Mouse (Mus musculus) stomach, postnatal 0 days (tissue): ENCODE measurements around the gene Tlcd2. TPM values are rescaled to one million over a fixed set of nuclear protein-coding genes. Genes with fewer than 3 reads are reported as not detected.
A peak's percentile ranks its signal among the peaks of the same experiment; 100 is the strongest.
"Not testable (repeated sequence)": the region's sequence is repeated elsewhere in the genome, so short reads cannot be mapped to it uniquely, and the experiment has no call there.

Experiments
- ATAC-seq: fragments of 200-750 bp; cut with Nextera tagmentation; 2 replicates; pipeline ENCODE4 v1.8.0; 2017; ENCODE audit not compliant: low FRiP score, low TSS enrichment
- DNase-seq: peaks from one replicate; pipeline ENCODE4 v3.0.0-alpha.2; 2016; ENCODE audit warnings: low spot score
- H3K27ac ChIP-seq: fragments of 300-500 bp; sonication (generic); replicated peaks from 2 replicates; pipeline ENCODE4 v1.5.1; 2014; ENCODE audit warnings: mild to moderate bottlenecking, control low read depth
- H3K27me3 ChIP-seq: fragments of 300-500 bp; sonication (generic); 2 replicates; pipeline ENCODE4 v1.6.1; 2014; ENCODE audit warnings: low read length; ENCODE audit not compliant: control insufficient read depth, insufficient read depth
- H3K36me3 ChIP-seq: fragments of 300-500 bp; sonication (generic); 2 replicates; pipeline ENCODE4 v1.6.1; 2014; ENCODE audit warnings: low read length, mixed read lengths; ENCODE audit not compliant: control insufficient read depth, insufficient read depth
- H3K4me1 ChIP-seq: fragments of 300-500 bp; sonication (generic); replicated peaks from 2 replicates; pipeline ENCODE4 v1.6.1; 2014; ENCODE audit warnings: antibody characterized with exemption; ENCODE audit not compliant: control insufficient read depth, insufficient read depth
- H3K4me2 ChIP-seq: fragments of 300-500 bp; sonication (generic); replicated peaks from 2 replicates; pipeline ENCODE4 v1.6.1; 2014; ENCODE audit warnings: low read depth, mild to moderate bottlenecking, control low read depth, moderate library complexity
- H3K4me3 ChIP-seq: fragments of 300-500 bp; sonication (generic); 2 replicates; pipeline ENCODE4 v1.5.1; 2014; ENCODE audit warnings: low read depth, low read length, control low read depth
- H3K9ac ChIP-seq: fragments of 300-500 bp; sonication (generic); 2 replicates; pipeline ENCODE4 v1.6.1; 2014; ENCODE audit warnings: mild to moderate bottlenecking, low read length, control low read depth, mixed read lengths
- H3K9me3 ChIP-seq: fragments of 300-500 bp; sonication (generic); 2 replicates; pipeline ENCODE4 v1.6.1; 2016; ENCODE audit warnings: low read length; ENCODE audit not compliant: control insufficient read depth
- CTCF ChIP-seq: IDR thresholded peaks from 2 replicates; pipeline ENCODE4 v1.5.1; 2016; ENCODE audit warnings: antibody characterized with exemption, low read depth, mild to moderate bottlenecking, moderate library complexity
- EP300 ChIP-seq: optimal IDR thresholded peaks from 2 replicates; pipeline ENCODE3; 2016; ENCODE audit warnings: antibody characterized with exemption
- WGBS: fragments of 180-500 bp; shearing (Covaris S2); extraction: QIAGEN DNeasy Blood & Tissue Kit; methylation state at CpG from one replicate; pipeline ENCODE4 v1.1.7; 2014; 5-methylcytosine and 5-hydroxymethylcytosine counted together
- polyA plus RNA-seq: library from polyadenylated mRNA; unstranded; fragments of >200 nt; fragmentation: Nextera tagmentation; extraction: Ambion mirVana; gene quantifications from 2 replicates; pipeline ENCODE4 v1.2.1, GENCODE M21; 2015

Tlcd2 gene
- polyA plus RNA-seq, 1 experiment from 2014 or later = 16.0 TPM

- H3K4me1 ChIP-seq = peaks cover 13% of the 10 kb centered on the region
- H3K9me3 ChIP-seq = no peaks in the 10 kb centered on the region
- TF ChIP-seq CTCF (no peak), EP300 (no peak)
- H3K36me3 ChIP-seq = peaks cover 4% of the 10 kb centered on the region; the same call in 1 of the 2 replicates
- H3K4me3 ChIP-seq = peak overlapping the region; percentile 53; the same call in 1 of the 2 replicates
- peak overlapping the region; percentile 100 for H3K4me2 ChIP-seq
- peak overlapping the region; percentile 71; the same call in 1 of the 2 replicates for H3K9ac ChIP-seq
- no peaks in the 10 kb centered on the region for H3K27me3 ChIP-seq
- WGBS = 63% methylated on average over 10 of the region's 10 CpGs
- no peak for ATAC-seq
- DNase-seq = no peak
- peak overlapping the region; percentile 76 for H3K27ac ChIP-seq
Observed at GRCm38 (mm10) chr11:75455041-75455736, 6.3 kb upstream of the Tlcd2 start.

DNA sequence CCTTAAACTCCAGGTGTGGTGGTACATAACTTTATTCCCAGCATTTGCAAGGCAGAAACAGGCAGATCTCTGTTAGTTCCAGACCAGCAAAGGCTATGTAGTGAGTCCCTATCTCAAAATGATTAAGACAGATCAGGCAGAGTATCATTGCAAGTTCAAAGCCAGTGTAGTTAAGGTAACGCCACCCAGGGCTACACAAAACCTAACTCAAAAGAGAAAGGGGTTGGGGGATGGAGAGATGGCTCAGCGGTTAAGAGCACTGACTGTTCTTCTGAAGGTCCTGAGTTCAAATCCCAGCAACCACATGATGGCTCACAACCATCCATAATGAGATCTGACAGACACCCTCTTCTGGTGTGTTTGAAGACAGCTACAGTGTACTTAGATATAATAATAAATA, 5.5 kb upstream of the Tlcd2 start:
- H3K4me2 ChIP-seq, H3K4me3 ChIP-seq, H3K9ac ChIP-seq, H3K27ac ChIP-seq, H3K36me3 ChIP-seq, DNase-seq, ATAC-seq, H3K27me3 ChIP-seq, H3K9me3 ChIP-seq: not testable (repeated sequence)
- 95% methylated on average over 2 of the region's 2 CpGs for WGBS
- H3K4me1 ChIP-seq = peaks cover 13% of the 10 kb centered on the region

DNA sequence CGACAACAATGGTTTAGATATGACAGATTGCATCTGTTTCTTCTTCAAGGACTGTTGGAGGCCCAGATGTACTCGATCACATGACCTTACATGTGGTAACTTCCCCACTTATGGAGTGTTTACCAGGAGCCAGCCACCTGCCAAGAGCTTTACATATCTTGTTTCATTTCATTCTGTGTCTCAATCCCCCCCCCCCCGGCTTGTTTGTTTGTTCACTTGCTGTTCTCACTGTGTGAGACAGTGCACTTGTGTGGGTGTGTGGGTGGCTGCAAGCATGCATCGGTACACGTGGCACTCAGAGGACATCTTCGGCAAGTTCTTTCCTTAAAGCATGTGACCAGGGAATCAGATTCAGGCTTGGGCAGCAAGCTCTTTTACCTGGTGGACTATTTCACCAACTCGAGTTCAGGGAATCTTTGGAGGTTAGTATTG, 5.1 kb upstream of the Tlcd2 start:
- ATAC-seq = no peak
- peaks cover under 1% of the 10 kb centered on the region; the same call in 1 of the 2 replicates for H3K36me3 ChIP-seq
- TF ChIP-seq CTCF (no peak), EP300 (no peak)
- peaks cover 13% of the 10 kb centered on the region for H3K4me1 ChIP-seq
- no peak overlapping the region for H3K4me2 ChIP-seq
- H3K9me3 ChIP-seq = no peaks in the 10 kb centered on the region
- H3K27ac ChIP-seq = no peak overlapping the region
- DNase-seq = no peak
- no peaks in the 10 kb centered on the region for H3K27me3 ChIP-seq
- 79% methylated on average over 7 of the region's 7 CpGs for WGBS
- no peak overlapping the region for H3K4me3 ChIP-seq
- no peak overlapping the region for H3K9ac ChIP-seq

DNA sequence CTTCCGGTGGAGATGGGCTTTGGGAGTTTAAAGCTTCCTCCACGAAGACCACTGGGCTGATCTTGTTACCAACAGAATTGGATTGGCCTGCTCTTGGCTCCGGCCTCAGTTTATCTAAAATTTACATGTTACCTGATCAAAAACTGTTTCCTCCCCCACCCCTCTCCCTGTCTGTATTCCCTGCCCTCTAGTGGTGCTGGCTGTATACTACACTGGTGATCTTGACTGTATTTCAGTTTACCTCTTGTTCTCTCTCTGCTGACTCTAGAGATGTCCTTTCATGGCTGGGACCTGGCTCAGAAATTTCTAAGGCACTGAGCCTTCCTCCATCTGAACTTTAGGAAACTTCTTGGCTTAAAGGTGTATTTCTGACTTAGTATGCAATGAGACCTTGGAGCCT, 3.3 kb upstream of the Tlcd2 start:
- DNase-seq = peak; percentile 47
- Histone ChIP-seq H3K9ac (no peak overlapping the region), H3K36me3 (no peaks in the 10 kb centered on the region), H3K4me2 (no peak overlapping the region), H3K9me3 (no peaks in the 10 kb centered on the region), H3K27ac (no peak overlapping the region), H3K4me3 (no peak overlapping the region), H3K4me1 (peaks cover 13% of the 10 kb centered on the region), H3K27me3 (no peaks in the 10 kb centered on the region)
- peak; percentile 87 for TF ChIP-seq CTCF
- TF ChIP-seq EP300 = no peak
- ATAC-seq = no peak
- 14% methylated on average over 3 of the region's 3 CpGs for WGBS

DNA sequence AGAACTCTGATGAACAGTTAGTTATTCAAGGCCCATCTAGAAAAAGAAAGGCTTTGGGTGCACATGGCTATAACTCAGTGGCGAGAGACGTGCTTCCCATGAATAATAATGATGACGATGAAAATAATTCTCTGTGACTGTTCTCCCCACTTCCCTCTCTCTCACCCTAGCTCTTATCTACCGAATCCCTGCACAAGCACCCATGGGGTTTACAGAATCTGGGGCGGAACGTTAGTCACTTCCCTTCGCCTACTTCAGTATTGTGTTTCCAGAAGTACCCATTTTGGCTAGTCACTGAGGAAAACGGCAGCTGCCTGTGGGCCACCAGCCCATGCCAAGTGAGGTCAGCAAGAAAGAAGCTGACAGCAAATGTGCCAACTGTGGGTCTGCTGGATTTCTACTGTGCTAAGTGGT, 2.9 kb upstream of the Tlcd2 start:
- Histone ChIP-seq H3K36me3 (no peaks in the 10 kb centered on the region), H3K4me2 (no peak overlapping the region), H3K27ac (no peak overlapping the region), H3K4me3 (no peak overlapping the region), H3K9me3 (no peaks in the 10 kb centered on the region), H3K4me1 (peaks cover 14% of the 10 kb centered on the region), H3K9ac (no peak overlapping the region), H3K27me3 (no peaks in the 10 kb centered on the region)
- 77% methylated on average over 8 of the region's 8 CpGs for WGBS
- no peak for ATAC-seq
- no peak for DNase-seq
- TF ChIP-seq EP300 = no peak
- TF ChIP-seq CTCF = no peak

GRCm38 (mm10) chr11:75459141-75459711, 2.3 kb upstream of the Tlcd2 start:
- H3K4me1 ChIP-seq = peaks cover 10% of the 10 kb centered on the region
- H3K4me2 ChIP-seq = no peak overlapping the region
- no peak for TF ChIP-seq EP300
- no peak for TF ChIP-seq CTCF
- ATAC-seq (no peak), DNase-seq (no peak)
- no peaks in the 10 kb centered on the region for H3K9me3 ChIP-seq
- no peak overlapping the region for H3K9ac ChIP-seq
- 58% methylated on average over 5 of the region's 5 CpGs for WGBS
- peak overlapping the region; percentile 97 for H3K27ac ChIP-seq
- H3K36me3 ChIP-seq = no peaks in the 10 kb centered on the region
- no peaks in the 10 kb centered on the region for H3K27me3 ChIP-seq
- H3K4me3 ChIP-seq = no peak overlapping the region
